Mouse (Mus musculus): ENCODE data around the gene Vav3. TPM values are rescaled to one million over a fixed set of nuclear protein-coding genes. Genes with fewer than 3 reads are reported as not detected.
A peak's percentile ranks its signal among the peaks of the same experiment; 100 is the strongest.

Vav3 gene
- polyA plus RNA-seq, 1 experiment from 2014 or later: 3.3 TPM

GRCm38 (mm10) chr3:109486786-109487185 lies 146.3 kb downstream of the Vav3 start:
- H3K27me3 ChIP-seq (ENCODE audit: control insufficient read depth, insufficient read depth, low read length): no peaks in the 10 kb centered on the region
- no peaks in the 10 kb centered on the region for H3K4me1 ChIP-seq (ENCODE audit: control insufficient read depth, insufficient read depth, low read length)
- H3K9me3 ChIP-seq (ENCODE audit: control insufficient read depth, low read length): no peaks in the 10 kb centered on the region
- H3K36me3 ChIP-seq (ENCODE audit: control insufficient read depth, insufficient read depth, low read length): no peaks in the 10 kb centered on the region
- DNase-seq (ENCODE audit: low spot score) (no peak), ATAC-seq (ENCODE audit: insufficient number of reproducible peaks, low FRiP score, low TSS enrichment, low read depth) (no peak)
- no peak overlapping the region for H3K4me3 ChIP-seq (ENCODE audit: low read depth, low read length)
- H3K9ac ChIP-seq (ENCODE audit: low read length): no peak overlapping the region
- no peak overlapping the region for H3K27ac ChIP-seq (replicated peaks; ENCODE audit: low read depth, low read length)
- 63% methylated on average over 3 of the region's 3 CpGs for WGBS
- no peak overlapping the region for H3K4me2 ChIP-seq (ENCODE audit: low read depth, severe bottlenecking)

- ATAC-seq (ENCODE audit: insufficient number of reproducible peaks, low FRiP score, low TSS enrichment, low read depth): no peak
- DNase-seq (ENCODE audit: low spot score): no peak
- no peaks in the 10 kb centered on the region for H3K36me3 ChIP-seq (ENCODE audit: control insufficient read depth, insufficient read depth, low read length)
- no peak overlapping the region for H3K27ac ChIP-seq (replicated peaks; ENCODE audit: low read depth, low read length)
- no peaks in the 10 kb centered on the region for H3K4me1 ChIP-seq (ENCODE audit: control insufficient read depth, insufficient read depth, low read length)
- WGBS: 92% methylated on average over 4 of the region's 4 CpGs
- no peaks in the 10 kb centered on the region for H3K27me3 ChIP-seq (ENCODE audit: control insufficient read depth, insufficient read depth, low read length)
- H3K9me3 ChIP-seq (ENCODE audit: control insufficient read depth, low read length): no peaks in the 10 kb centered on the region
- H3K9ac ChIP-seq (ENCODE audit: low read length): no peak overlapping the region
- no peak overlapping the region for H3K4me3 ChIP-seq (ENCODE audit: low read depth, low read length)
- no peak overlapping the region for H3K4me2 ChIP-seq (ENCODE audit: low read depth, severe bottlenecking)
These were observed 147.4 kb downstream of the Vav3 start for GRCm38 (mm10) chr3:109487823-109488222.

- Histone ChIP-seq H3K36me3 (ENCODE audit: control insufficient read depth, insufficient read depth, low read length) (no peaks in the 10 kb centered on the region), H3K9me3 (ENCODE audit: control insufficient read depth, low read length) (no peaks in the 10 kb centered on the region), H3K4me2 (ENCODE audit: low read depth, severe bottlenecking) (no peak overlapping the region), H3K4me3 (ENCODE audit: low read depth, low read length) (no peak overlapping the region), H3K9ac (ENCODE audit: low read length) (no peak overlapping the region), H3K27me3 (ENCODE audit: control insufficient read depth, insufficient read depth, low read length) (no peaks in the 10 kb centered on the region), H3K4me1 (ENCODE audit: control insufficient read depth, insufficient read depth, low read length) (no peaks in the 10 kb centered on the region), H3K27ac (replicated peaks; ENCODE audit: low read depth, low read length) (no peak overlapping the region)
- ATAC-seq (ENCODE audit: insufficient number of reproducible peaks, low FRiP score, low TSS enrichment, low read depth): no peak
- no peak for DNase-seq (ENCODE audit: low spot score)
- 33% methylated on average over 4 of the region's 4 CpGs for WGBS
These were observed 148.3 kb downstream of the Vav3 start for GRCm38 (mm10) chr3:109488750-109489171.

- 65% methylated on average over 11 of the region's 11 CpGs for WGBS
- Histone ChIP-seq H3K4me2 (ENCODE audit: low read depth, severe bottlenecking) (no peak overlapping the region), H3K27me3 (ENCODE audit: control insufficient read depth, insufficient read depth, low read length) (no peaks in the 10 kb centered on the region), H3K4me1 (ENCODE audit: control insufficient read depth, insufficient read depth, low read length) (no peaks in the 10 kb centered on the region), H3K4me3 (ENCODE audit: low read depth, low read length) (no peak overlapping the region), H3K9me3 (ENCODE audit: control insufficient read depth, low read length) (no peaks in the 10 kb centered on the region), H3K27ac (replicated peaks; ENCODE audit: low read depth, low read length) (no peak overlapping the region), H3K9ac (ENCODE audit: low read length) (no peak overlapping the region), H3K36me3 (ENCODE audit: control insufficient read depth, insufficient read depth, low read length) (no peaks in the 10 kb centered on the region)
- DNase-seq (ENCODE audit: low spot score) (no peak), ATAC-seq (ENCODE audit: insufficient number of reproducible peaks, low FRiP score, low TSS enrichment, low read depth) (no peak)
These were observed 150.3 kb downstream of the Vav3 start for GRCm38 (mm10) chr3:109490561-109491296.

GRCm38 (mm10) chr3:109491568-109491967 lies 151.1 kb downstream of the Vav3 start:
- Histone ChIP-seq H3K9ac (ENCODE audit: low read length) (no peak overlapping the region), H3K27ac (replicated peaks; ENCODE audit: low read depth, low read length) (no peak overlapping the region), H3K36me3 (ENCODE audit: control insufficient read depth, insufficient read depth, low read length) (no peaks in the 10 kb centered on the region), H3K4me2 (ENCODE audit: low read depth, severe bottlenecking) (no peak overlapping the region), H3K9me3 (ENCODE audit: control insufficient read depth, low read length) (no peaks in the 10 kb centered on the region), H3K27me3 (ENCODE audit: control insufficient read depth, insufficient read depth, low read length) (no peaks in the 10 kb centered on the region), H3K4me3 (ENCODE audit: low read depth, low read length) (no peak overlapping the region), H3K4me1 (ENCODE audit: control insufficient read depth, insufficient read depth, low read length) (no peaks in the 10 kb centered on the region)
- DNase-seq (ENCODE audit: low spot score) (peak; percentile 79), ATAC-seq (ENCODE audit: insufficient number of reproducible peaks, low FRiP score, low TSS enrichment, low read depth) (0 out of 2 replicates have a peak, but pooled peaks have one; percentile 19)
- 3% methylated on average over 2 of the region's 2 CpGs for WGBS

GRCm38 (mm10) chr3:109496461-109496860 lies 156.0 kb downstream of the Vav3 start:
- Histone ChIP-seq H3K36me3 (ENCODE audit: control insufficient read depth, insufficient read depth, low read length) (no peaks in the 10 kb centered on the region), H3K9ac (ENCODE audit: low read length) (no peak overlapping the region), H3K27ac (replicated peaks; ENCODE audit: low read depth, low read length) (no peak overlapping the region), H3K9me3 (ENCODE audit: control insufficient read depth, low read length) (no peaks in the 10 kb centered on the region), H3K4me1 (ENCODE audit: control insufficient read depth, insufficient read depth, low read length) (no peaks in the 10 kb centered on the region), H3K27me3 (ENCODE audit: control insufficient read depth, insufficient read depth, low read length) (no peaks in the 10 kb centered on the region), H3K4me2 (ENCODE audit: low read depth, severe bottlenecking) (no peak overlapping the region), H3K4me3 (ENCODE audit: low read depth, low read length) (no peak overlapping the region)
- WGBS: 62% methylated on average over 5 of the region's 5 CpGs
- ATAC-seq (ENCODE audit: insufficient number of reproducible peaks, low FRiP score, low TSS enrichment, low read depth) (no peak), DNase-seq (ENCODE audit: low spot score) (no peak)

- H3K4me2 ChIP-seq (ENCODE audit: low read depth, severe bottlenecking): no peak overlapping the region
- H3K36me3 ChIP-seq (ENCODE audit: control insufficient read depth, insufficient read depth, low read length): no peaks in the 10 kb centered on the region
- ATAC-seq (ENCODE audit: insufficient number of reproducible peaks, low FRiP score, low TSS enrichment, low read depth): no peak
- H3K27me3 ChIP-seq (ENCODE audit: control insufficient read depth, insufficient read depth, low read length): no peaks in the 10 kb centered on the region
- no peak for DNase-seq (ENCODE audit: low spot score)
- no peaks in the 10 kb centered on the region for H3K4me1 ChIP-seq (ENCODE audit: control insufficient read depth, insufficient read depth, low read length)
- H3K27ac ChIP-seq (replicated peaks; ENCODE audit: low read depth, low read length): no peak overlapping the region
- H3K9me3 ChIP-seq (ENCODE audit: control insufficient read depth, low read length): no peaks in the 10 kb centered on the region
- H3K4me3 ChIP-seq (ENCODE audit: low read depth, low read length): no peak overlapping the region
- no peak overlapping the region for H3K9ac ChIP-seq (ENCODE audit: low read length)
- 90% methylated on average over 4 of the region's 4 CpGs for WGBS
These were observed 156.6 kb downstream of the Vav3 start for GRCm38 (mm10) chr3:109497074-109497473.

GRCm38 (mm10) chr3:109499861-109500456 lies 159.5 kb downstream of the Vav3 start:
- no peak overlapping the region for H3K27ac ChIP-seq (replicated peaks; ENCODE audit: low read depth, low read length)
- H3K9me3 ChIP-seq (ENCODE audit: control insufficient read depth, low read length): no peaks in the 10 kb centered on the region
- no peak overlapping the region for H3K9ac ChIP-seq (ENCODE audit: low read length)
- no peak overlapping the region for H3K4me2 ChIP-seq (ENCODE audit: low read depth, severe bottlenecking)
- H3K27me3 ChIP-seq (ENCODE audit: control insufficient read depth, insufficient read depth, low read length): no peaks in the 10 kb centered on the region
- no peak overlapping the region for H3K4me3 ChIP-seq (ENCODE audit: low read depth, low read length)
- H3K36me3 ChIP-seq (ENCODE audit: control insufficient read depth, insufficient read depth, low read length): no peaks in the 10 kb centered on the region
- 91% methylated on average over 1 of the region's 1 CpGs for WGBS
- DNase-seq (ENCODE audit: low spot score): no peak
- no peak for ATAC-seq (ENCODE audit: insufficient number of reproducible peaks, low FRiP score, low TSS enrichment, low read depth)
- no peaks in the 10 kb centered on the region for H3K4me1 ChIP-seq (ENCODE audit: control insufficient read depth, insufficient read depth, low read length)

Measured in limb, embryonic 11.5 days (tissue).